Mouse (Mus musculus) hindbrain, embryonic 15.5 days (tissue): ENCODE results near the gene Kcnd2. TPM values are rescaled to one million over a fixed set of nuclear protein-coding genes. Genes with fewer than 3 reads are reported as not detected.

Experiments
- ATAC-seq: fragments of 200-750 bp; cut with Nextera tagmentation; 2 replicates; pipeline ENCODE4 v1.8.0; 2017; ENCODE audit warnings: low read depth, moderate number of reproducible peaks, moderate TSS enrichment; ENCODE audit not compliant: low FRiP score
- H3K27ac ChIP-seq: fragments of 300-500 bp; sonication (generic); replicated peaks from 2 replicates; pipeline ENCODE4 v1.5.1; 2015; ENCODE audit warnings: mild to moderate bottlenecking, inconsistent platforms
- H3K27me3 ChIP-seq: fragments of 300-500 bp; sonication (generic); 2 replicates; pipeline ENCODE4 v1.6.1; 2015; ENCODE audit warnings: control low read depth, inconsistent platforms
- H3K36me3 ChIP-seq: fragments of 300-500 bp; sonication (generic); 2 replicates; pipeline ENCODE4 v1.6.1; 2015; ENCODE audit warnings: control low read depth, inconsistent platforms
- H3K4me1 ChIP-seq: fragments of 300-500 bp; sonication (generic); replicated peaks from 2 replicates; pipeline ENCODE4 v1.6.1; 2015; ENCODE audit warnings: control low read depth, inconsistent platforms
- H3K4me2 ChIP-seq: fragments of 300-500 bp; sonication (generic); 2 replicates; pipeline ENCODE4 v1.6.1; 2015; ENCODE audit warnings: moderate library complexity, mild to moderate bottlenecking, inconsistent platforms
- H3K4me3 ChIP-seq: fragments of 300-500 bp; sonication (generic); 2 replicates; pipeline ENCODE4 v1.5.1; 2015; ENCODE audit warnings: mild to moderate bottlenecking, inconsistent platforms
- H3K9ac ChIP-seq: fragments of 300-500 bp; sonication (generic); 2 replicates; pipeline ENCODE4 v1.6.1; 2015; ENCODE audit warnings: inconsistent platforms
- H3K9me3 ChIP-seq: fragments of 300-500 bp; sonication (generic); 2 replicates; pipeline ENCODE4 v1.6.1; 2016; ENCODE audit warnings: control low read depth, inconsistent platforms
- WGBS: fragments of 180-500 bp; shearing (Covaris S2); methylation state at CpG from one replicate; pipeline ENCODE4 v1.1.7; 2015; 5-methylcytosine and 5-hydroxymethylcytosine counted together
- polyA plus RNA-seq: library from polyadenylated mRNA; unstranded; fragments of >200 nt; fragmentation: Nextera tagmentation; extraction: Ambion mirVana; gene quantifications from 2 replicates; pipeline ENCODE4 v1.2.1, GENCODE M21; 2015

Gene Kcnd2
- 27.2 and 28.8 TPM in 2 replicates for polyA plus RNA-seq

DNA sequence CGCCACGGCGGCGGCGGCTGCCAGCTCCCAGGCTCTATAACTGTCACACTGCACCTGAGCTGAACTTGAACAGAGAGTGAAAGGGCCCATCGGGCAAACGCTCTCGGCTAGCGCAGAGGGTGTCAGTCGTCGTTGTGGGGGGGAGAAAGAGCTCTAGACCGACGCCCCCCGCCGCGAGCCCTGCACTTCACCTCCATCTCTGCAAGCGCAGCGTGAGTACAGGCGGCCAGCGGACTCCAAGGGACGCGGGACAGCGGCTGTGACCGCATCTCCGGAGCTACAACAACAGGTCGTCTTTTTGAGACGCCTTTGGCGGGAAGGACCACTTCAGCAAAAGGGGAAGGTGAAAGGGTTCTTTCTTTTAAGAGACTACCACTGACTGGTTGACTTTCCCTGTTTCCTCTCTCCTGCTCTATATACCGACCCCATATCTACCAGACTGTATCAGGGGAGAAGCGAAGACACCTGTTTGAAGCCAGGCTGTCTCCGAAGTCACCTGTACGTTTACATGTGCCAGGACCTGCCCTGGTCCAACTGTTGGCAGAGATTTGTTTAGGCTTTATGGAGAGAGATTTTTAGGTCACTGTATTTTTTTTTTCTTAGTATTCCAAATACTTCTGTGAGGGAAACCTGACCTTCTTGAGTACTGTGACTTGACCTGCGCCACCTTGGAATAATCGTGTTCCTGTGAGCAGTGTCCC lies at the start of gene Kcnd2:
Gene Kcnd2 (plus strand): TSS at position 13 of the 701 bp plus-strand sequence.
- Histone ChIP-seq H3K9ac (peak within 1 kb of the TSS; percentile 80), H3K4me3 (peak within 1 kb of the TSS; percentile 69), H3K4me1 (peaks cover 16% of the 10 kb centered on the region; the same call in 1 of the 2 replicates), H3K27me3 (no peaks in the 10 kb centered on the region), H3K4me2 (peak within 1 kb of the TSS; percentile 88), H3K9me3 (no peaks in the 10 kb centered on the region), H3K36me3 (no peaks in the 10 kb centered on the region), H3K27ac (peak within 1 kb of the TSS; percentile 89)
- 10% methylated on average over 34 of the region's 34 CpGs for WGBS
- ATAC-seq: peak; percentile 68

DNA sequence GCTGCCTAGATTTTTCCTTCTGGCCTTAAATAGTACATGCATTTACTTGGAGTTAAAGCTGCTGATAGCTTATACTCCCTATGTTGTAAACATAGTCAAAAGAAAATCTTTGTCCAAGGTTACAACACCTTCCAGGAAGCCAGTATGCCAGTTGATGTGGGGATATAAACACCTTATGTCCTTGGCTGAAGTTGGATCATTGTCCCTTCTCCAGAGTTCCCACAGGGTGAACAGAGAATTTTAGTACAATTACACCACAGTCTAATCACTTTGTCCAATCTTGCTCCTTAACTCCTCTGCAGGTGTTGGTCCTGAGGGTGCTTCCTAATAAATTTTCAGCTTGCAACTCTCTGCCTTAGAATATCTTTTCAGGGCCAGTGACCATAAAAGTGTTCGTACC lies 48.7 kb upstream of the Kcnd2 start:
- H3K4me3 ChIP-seq: no peak overlapping the region
- ATAC-seq: no peak
- no peaks in the 10 kb centered on the region for H3K4me1 ChIP-seq
- 84% methylated on average over 1 of the region's 1 CpGs for WGBS
- no peaks in the 10 kb centered on the region for H3K27me3 ChIP-seq
- H3K36me3 ChIP-seq: no peaks in the 10 kb centered on the region
- H3K9me3 ChIP-seq: no peaks in the 10 kb centered on the region
- H3K27ac ChIP-seq: no peak overlapping the region
- no peak overlapping the region for H3K4me2 ChIP-seq
- no peak overlapping the region for H3K9ac ChIP-seq

DNA sequence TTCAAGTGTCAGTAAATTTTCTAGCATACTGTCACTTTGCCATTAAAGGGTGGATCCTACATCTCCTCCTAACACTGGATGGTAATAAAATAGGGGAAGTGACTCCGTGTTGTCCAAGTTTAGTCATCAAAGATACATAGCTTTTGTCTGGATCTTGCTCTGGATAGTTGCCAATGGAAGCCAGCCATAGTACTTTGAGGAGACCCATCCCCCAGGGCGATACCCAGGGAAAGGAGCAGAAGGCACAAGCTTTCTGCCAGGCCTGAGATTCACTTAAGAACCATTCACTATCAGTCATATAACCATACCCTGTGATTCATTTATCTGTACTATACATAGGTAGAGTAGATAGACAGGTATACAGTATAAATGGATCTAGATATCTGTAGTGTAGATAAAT lies 20.0 kb upstream of the Kcnd2 start:
- Histone ChIP-seq H3K9ac (no peak overlapping the region), H3K4me2 (no peak overlapping the region), H3K36me3 (no peaks in the 10 kb centered on the region), H3K4me1 (no peaks in the 10 kb centered on the region), H3K4me3 (no peak overlapping the region), H3K27ac (no peak overlapping the region), H3K9me3 (no peaks in the 10 kb centered on the region), H3K27me3 (no peaks in the 10 kb centered on the region)
- ATAC-seq: no peak
- 68% methylated on average over 2 of the region's 2 CpGs for WGBS

DNA sequence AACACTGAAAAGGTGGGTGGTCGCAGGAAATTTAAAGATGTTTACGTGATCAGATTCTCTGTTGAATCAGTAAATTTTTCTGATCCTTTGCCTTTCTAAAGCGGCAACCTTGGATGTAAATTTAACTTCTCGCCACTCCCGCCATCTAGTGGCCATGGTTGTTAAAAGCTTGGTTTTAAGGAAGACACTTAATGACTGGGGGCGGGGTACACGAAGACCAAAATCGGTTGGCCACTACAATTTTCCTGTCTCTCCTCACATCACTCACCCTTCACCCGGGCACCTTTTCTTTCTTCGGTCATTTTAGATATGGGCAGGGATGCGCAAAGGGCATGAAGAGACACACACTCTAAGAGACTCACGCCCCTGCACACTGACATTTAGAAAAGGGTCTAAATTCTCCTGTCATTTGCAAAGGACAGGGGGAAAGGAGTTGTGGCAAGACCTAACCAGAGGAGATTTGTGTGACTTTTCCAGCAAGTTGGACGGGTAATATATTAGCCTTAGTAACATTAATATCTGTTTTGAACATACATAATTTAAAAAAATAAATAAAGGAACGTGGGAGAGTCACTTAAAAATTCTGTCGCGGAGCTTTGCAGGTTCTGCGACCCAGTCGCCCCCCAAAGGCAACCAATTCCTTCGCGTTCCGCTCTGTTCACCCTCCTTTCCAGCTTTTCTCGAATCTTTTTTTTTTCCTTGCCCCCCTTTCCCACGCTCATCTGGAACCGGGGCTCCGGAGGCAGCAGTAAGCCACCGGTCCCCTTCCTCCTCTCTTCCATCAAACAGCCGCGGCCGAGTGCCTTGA lies 1.2 kb upstream of the Kcnd2 start:
- peaks cover 16% of the 10 kb centered on the region; the same call in 1 of the 2 replicates for H3K4me1 ChIP-seq
- peak; percentile 61 for ATAC-seq
- H3K4me2 ChIP-seq: peak overlapping the region; percentile 88
- H3K9me3 ChIP-seq: no peaks in the 10 kb centered on the region
- peak overlapping the region; percentile 80 for H3K9ac ChIP-seq
- H3K27ac ChIP-seq: peak overlapping the region; percentile 89
- peak overlapping the region; percentile 69 for H3K4me3 ChIP-seq
- under 1% methylated on average over 29 of the region's 29 CpGs for WGBS
- no peaks in the 10 kb centered on the region for H3K36me3 ChIP-seq
- H3K27me3 ChIP-seq: no peaks in the 10 kb centered on the region

- under 1% methylated on average over 40 of the region's 83 CpGs for WGBS
- ATAC-seq: peak; percentile 77
- peaks cover 16% of the 10 kb centered on the region; the same call in 1 of the 2 replicates for H3K4me1 ChIP-seq
Observed at GRCm38 (mm10) chr6:21214673-21215490, 421 bp upstream of the Kcnd2 start.

DNA sequence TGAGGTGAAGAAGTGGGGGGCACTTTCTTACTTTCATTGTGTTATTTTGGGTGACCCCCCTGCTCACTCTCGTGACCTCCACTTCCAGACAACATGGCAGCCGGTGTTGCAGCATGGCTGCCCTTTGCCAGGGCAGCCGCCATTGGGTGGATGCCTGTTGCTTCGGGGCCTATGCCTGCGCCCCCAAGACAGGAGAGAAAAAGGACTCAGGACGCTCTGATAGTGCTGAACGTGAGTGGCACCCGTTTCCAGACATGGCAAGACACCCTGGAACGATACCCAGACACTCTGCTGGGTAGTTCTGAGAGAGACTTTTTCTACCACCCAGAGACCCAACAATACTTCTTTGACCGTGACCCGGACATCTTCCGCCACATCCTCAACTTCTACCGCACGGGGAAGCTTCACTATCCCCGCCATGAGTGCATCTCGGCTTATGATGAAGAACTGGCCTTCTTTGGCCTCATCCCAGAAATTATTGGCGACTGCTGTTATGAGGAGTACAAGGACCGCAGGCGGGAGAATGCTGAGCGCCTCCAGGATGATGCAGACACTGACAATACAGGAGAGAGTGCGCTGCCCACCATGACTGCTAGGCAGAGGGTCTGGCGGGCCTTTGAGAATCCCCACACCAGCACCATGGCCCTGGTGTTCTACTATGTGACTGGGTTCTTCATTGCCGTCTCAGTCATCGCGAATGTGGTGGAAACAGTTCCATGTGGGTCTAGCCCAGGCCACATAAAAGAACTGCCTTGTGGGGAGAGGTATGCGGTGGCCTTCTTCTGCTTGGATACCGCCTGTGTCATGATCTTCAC lies 1.1 kb downstream of the Kcnd2 start:
- H3K9ac ChIP-seq: no peak overlapping the region
- no peak overlapping the region for H3K27ac ChIP-seq
- 95% methylated on average over 27 of the region's 27 CpGs for WGBS
- peaks cover 16% of the 10 kb centered on the region; the same call in 1 of the 2 replicates for H3K4me1 ChIP-seq
- H3K27me3 ChIP-seq: no peaks in the 10 kb centered on the region
- H3K4me3 ChIP-seq: peak overlapping the region; percentile 69
- ATAC-seq: no peak
- peak overlapping the region; percentile 88 for H3K4me2 ChIP-seq
- no peaks in the 10 kb centered on the region for H3K9me3 ChIP-seq
- no peaks in the 10 kb centered on the region for H3K36me3 ChIP-seq

More at GRCm38 (mm10) chr6:21214673-21215490, 421 bp upstream of the Kcnd2 start:
- Histone ChIP-seq H3K27me3 (no peaks in the 10 kb centered on the region), H3K4me2 (peak overlapping the region; percentile 88), H3K36me3 (no peaks in the 10 kb centered on the region), H3K9ac (peak overlapping the region; percentile 80), H3K9me3 (no peaks in the 10 kb centered on the region), H3K27ac (peak overlapping the region; percentile 89), H3K4me3 (peak overlapping the region; percentile 69)

GRCm38 (mm10) chr6:21217156-21217555 lies 1.9 kb downstream of the Kcnd2 start:
- ATAC-seq: no peak
- H3K4me3 ChIP-seq: 0 out of 2 replicates have a peak overlapping the region, but pooled peaks have one; percentile 12
- no peaks in the 10 kb centered on the region for H3K9me3 ChIP-seq
- no peaks in the 10 kb centered on the region for H3K36me3 ChIP-seq
- peaks cover 16% of the 10 kb centered on the region; the same call in 1 of the 2 replicates for H3K4me1 ChIP-seq
- no peak overlapping the region for H3K9ac ChIP-seq
- no peaks in the 10 kb centered on the region for H3K27me3 ChIP-seq
- H3K27ac ChIP-seq: no peak overlapping the region
- H3K4me2 ChIP-seq: peak overlapping the region; percentile 88
- WGBS: 88% methylated on average over 10 of the region's 10 CpGs

DNA sequence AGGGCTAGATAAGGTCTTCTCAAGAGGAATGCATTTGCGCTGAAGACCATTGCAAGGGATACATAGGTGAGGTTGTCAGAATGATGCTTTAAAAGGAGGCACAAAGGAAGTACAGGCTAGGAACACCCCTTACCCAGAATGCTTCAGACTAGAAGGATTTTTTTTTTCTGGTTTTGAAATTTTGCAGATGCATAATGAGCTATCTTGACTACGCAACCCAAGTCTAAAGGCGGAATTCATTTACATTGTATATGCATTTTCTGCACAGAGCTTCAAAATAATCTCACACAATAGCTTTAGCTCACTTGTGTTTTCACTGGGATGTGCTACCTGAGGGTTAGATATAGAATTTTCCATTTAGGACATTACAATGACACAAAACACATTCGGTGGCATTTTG lies 10.8 kb downstream of the Kcnd2 start:
- WGBS: 94% methylated on average over 4 of the region's 4 CpGs
- ATAC-seq: no peak
- no peaks in the 10 kb centered on the region for H3K4me1 ChIP-seq
- no peak overlapping the region for H3K4me3 ChIP-seq
- H3K36me3 ChIP-seq: no peaks in the 10 kb centered on the region
- no peak overlapping the region for H3K9ac ChIP-seq
- no peaks in the 10 kb centered on the region for H3K9me3 ChIP-seq
- H3K27ac ChIP-seq: no peak overlapping the region
- H3K4me2 ChIP-seq: no peak overlapping the region; the same call in 1 of the 2 replicates
- no peaks in the 10 kb centered on the region for H3K27me3 ChIP-seq

DNA sequence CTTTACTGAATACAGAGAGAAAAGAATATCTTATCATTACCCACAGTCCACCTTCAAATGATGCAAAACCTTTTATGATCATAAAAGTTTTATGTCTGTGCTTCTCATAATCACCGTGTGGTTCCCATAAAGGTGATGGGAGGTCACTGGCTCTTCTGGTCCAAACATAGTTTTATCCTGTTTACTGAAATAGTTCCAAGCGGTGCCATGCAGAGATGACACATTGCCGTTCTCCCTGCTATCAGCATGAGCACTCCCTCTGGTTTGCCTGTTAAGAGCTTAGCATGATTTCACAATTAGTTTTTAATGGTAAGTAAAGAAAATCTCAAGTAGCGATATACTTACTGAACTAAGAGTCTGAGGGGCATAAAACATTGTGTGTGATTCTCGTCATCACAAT lies 43.7 kb downstream of the Kcnd2 start:
- Histone ChIP-seq H3K4me1 (no peaks in the 10 kb centered on the region), H3K4me3 (no peak overlapping the region), H3K9me3 (no peaks in the 10 kb centered on the region), H3K27ac (no peak overlapping the region), H3K4me2 (no peak overlapping the region), H3K36me3 (no peaks in the 10 kb centered on the region), H3K27me3 (no peaks in the 10 kb centered on the region), H3K9ac (no peak overlapping the region)
- ATAC-seq: no peak
- WGBS: 73% methylated on average over 5 of the region's 5 CpGs

DNA sequence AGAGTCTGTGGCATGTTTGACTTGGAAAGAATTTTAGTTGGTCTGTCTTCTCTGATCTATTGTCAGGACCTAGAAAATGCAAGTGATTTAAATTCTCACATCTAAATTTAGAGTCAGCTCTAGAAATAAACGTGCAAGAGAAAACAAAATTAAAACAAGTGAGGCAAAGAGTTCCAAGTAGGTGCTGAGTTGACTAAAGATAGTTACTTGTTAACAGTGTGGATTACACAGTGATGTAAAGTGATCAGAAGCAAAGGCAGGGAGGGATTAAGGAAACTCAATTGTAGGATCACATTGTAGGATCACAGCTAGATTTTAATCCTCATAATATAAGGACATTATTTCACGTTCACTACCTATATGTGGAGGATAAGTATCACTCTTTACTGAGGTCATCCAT lies 52.6 kb downstream of the Kcnd2 start:
- Histone ChIP-seq H3K36me3 (no peaks in the 10 kb centered on the region), H3K9me3 (no peaks in the 10 kb centered on the region), H3K27me3 (no peaks in the 10 kb centered on the region), H3K4me2 (no peak overlapping the region), H3K4me3 (no peak overlapping the region), H3K9ac (no peak overlapping the region), H3K4me1 (no peaks in the 10 kb centered on the region), H3K27ac (no peak overlapping the region)
- WGBS: 72% methylated on average over 2 of the region's 2 CpGs
- no peak for ATAC-seq

- Histone ChIP-seq H3K9ac (no peak overlapping the region), H3K36me3 (no peaks in the 10 kb centered on the region), H3K9me3 (no peaks in the 10 kb centered on the region), H3K27ac (no peak overlapping the region), H3K4me1 (no peaks in the 10 kb centered on the region), H3K4me2 (no peak overlapping the region), H3K27me3 (no peaks in the 10 kb centered on the region), H3K4me3 (no peak overlapping the region)
- WGBS: 50% methylated on average over 6 of the region's 6 CpGs
- no peak for ATAC-seq
Observed at GRCm38 (mm10) chr6:21277343-21277933, 62.1 kb downstream of the Kcnd2 start.
